Mouse (Mus musculus): ENCODE measurements around the gene Lhpp. TPM values are rescaled to one million over a fixed set of nuclear protein-coding genes. Genes with fewer than 3 reads are reported as not detected.

Gene Lhpp
- polyA plus RNA-seq, 1 experiment = 2.4 TPM

DNA sequence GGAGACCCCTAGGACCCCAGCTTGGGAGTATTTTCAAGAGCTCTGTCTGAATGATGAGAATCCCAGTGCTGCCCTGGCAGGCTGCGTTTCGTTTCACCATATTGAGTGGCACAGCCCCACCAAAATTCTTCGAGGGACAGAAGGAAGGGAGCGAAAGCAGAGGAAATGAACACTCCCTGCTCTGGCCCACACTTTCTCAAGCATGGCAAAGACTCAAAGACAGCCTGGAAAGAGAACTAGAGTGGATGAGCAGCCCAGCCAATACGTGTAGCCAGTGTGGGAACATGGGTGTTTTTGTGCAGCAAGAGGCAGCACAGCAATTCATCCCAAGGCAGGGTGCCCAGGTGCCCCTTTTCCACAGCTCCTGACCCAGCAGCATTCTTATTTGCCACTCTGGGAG, 132.5 kb downstream of the Lhpp start:
- TF ChIP-seq GATA1 (IDR thresholded peaks at IDR 0.05; ENCODE audit: low read length) = no peak

DNA sequence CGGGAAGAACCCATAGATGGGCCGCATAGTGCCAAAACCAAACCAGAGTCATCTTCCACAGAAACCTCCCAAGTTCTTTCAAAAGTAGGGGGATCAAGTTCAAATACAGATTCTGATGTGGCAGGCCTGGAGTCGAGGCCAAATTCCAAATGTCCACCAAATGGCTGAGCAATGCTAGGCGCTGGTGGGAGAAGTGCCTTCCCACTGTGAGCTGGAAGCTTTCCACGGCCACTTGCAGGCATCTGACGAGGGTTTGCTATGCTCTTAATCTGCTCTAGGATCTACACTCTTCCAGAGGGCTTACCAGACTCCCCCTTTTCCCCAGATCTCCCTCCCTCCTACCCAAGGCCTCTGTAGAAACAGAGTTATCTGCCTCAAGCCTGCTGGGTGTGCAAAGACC, 136.7 kb downstream of the Lhpp start:
- no peak for TF ChIP-seq GATA1 (IDR thresholded peaks at IDR 0.05; ENCODE audit: low read length)

DNA sequence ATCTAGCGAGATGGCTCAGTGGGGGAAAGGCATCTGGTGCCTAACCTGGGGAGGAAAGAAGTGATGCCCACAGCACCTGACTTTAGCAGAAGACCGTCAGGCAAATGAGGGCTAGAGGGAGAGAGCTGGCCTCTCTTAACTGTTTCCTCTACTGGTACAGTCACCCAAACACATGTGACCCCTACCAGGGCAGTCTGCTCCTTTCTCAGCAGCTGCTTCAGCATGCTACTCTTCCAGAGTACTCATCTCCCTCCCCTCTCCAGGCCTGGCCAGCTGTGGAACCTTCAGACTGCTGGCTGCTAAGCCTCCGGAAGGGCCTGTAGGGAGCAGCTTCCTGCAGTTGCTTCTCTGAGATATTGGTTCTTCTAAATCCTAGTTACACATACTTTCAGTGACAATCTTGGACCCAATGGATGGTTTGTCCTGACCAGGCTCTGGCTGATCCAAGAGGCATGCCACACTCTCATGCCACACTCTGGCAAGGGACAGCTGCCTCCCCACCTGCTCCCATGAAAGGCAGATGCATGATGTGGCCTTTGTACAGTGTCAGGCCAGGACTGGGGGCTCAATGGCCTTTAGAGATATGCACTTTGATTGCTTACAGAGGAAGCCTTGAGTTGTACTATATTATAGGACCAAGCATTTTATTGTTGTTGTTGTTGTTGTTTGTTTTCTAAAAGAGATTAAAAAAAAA, 137.8 kb downstream of the Lhpp start:
- no peak for TF ChIP-seq GATA1 (IDR thresholded peaks at IDR 0.05; ENCODE audit: low read length)

DNA sequence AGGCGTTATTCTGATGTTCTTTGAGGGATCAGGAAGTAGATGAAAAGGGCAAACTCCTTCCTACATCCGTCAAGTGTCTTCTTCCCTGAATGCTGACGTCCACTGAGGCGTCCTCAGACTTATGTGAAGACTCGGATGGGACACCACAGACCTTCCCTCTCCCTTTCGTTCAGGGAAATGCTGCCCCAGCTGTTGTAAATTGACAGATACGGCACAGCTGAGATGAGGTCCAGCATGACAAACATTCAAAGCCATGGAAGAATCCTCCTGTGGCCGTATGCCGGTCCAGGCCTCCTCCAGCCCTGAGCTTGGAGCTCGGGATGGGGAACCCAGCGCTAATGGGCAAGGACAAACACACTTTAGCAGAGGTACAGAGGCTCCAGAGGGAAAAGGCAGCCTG, 139.1 kb downstream of the Lhpp start:
- TF ChIP-seq GATA1 (IDR thresholded peaks at IDR 0.05; ENCODE audit: low read length) = no peak

DNA sequence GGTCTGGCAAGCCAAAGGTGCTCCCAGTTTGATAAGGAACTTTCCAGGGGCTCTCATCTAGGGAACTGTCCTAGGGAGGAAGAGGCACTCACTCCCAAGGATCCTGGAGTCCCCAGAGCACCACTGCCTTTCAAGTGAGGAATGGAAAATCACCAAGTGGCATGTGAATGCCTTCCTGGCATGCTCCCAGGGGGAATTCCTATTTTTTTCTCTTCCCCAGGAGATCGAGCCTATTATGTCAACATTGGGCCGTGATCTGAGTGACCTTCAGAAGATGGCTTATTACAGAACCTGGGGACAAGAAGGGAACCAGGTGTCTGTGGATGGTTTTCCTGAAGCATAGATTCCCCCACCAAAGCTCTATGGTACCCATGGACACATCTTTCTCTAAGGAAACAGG, 141.3 kb downstream of the Lhpp start:
- no peak for TF ChIP-seq GATA1 (IDR thresholded peaks at IDR 0.05; ENCODE audit: low read length)

DNA sequence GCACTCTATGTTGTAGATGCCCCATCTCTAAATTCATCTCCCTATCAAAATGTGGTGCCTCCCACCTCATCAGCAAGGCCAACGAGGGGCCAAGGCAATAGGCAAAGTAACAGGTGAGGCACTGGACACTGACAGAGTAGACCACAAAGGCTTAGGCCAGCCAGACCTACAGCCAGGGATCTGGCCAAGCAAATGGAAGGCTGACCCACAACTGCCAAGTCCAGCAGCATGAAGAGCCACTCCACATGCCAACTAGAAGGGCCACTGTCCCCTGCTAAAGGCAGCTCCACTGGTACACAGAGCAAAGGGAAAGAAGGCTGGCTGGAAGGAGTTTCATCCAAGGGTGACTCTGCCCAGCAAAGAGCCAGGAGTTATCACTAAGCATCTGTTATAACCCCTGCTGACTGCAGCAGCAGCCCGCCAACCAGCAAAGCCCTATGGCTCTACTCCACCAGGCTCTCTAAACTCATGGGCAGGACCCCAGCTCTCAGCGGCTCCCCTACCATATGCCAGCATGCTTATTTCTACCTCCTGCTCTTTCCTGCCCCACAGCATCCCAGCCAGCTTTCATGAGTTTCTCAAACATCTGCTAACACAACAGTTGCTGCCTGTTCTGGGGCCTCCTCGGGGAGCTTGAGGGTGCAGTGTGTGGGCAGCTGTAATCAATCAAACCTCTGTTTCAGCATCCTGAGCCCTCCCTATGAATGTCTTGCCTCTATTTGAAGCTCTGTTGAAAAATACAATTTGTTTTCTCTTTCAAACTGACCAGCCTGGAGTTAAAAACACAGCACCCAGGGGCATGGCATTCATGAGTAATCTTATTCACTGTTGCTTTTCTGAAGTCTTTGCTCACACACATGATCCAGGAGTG, 143.3 kb downstream of the Lhpp start:
- no peak for TF ChIP-seq GATA1 (IDR thresholded peaks at IDR 0.05; ENCODE audit: low read length)

DNA sequence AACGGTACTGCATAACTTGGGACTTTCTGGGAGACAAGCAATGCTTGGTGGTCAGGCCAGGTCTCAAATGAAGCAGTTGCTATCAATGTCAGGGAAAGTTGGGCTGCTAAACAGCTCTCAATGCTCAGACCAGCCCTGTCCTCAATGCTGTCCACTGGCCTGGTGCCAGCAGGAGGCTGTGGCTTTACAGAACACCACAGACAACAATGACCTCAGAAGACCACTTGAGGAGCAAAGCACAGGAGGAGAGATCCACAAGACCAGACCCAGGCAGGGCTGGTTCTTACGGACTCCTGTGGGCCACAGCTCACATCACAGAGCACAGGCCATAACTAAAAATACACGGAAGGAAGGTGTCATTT, 143.9 kb downstream of the Lhpp start:
- TF ChIP-seq GATA1 (IDR thresholded peaks at IDR 0.05; ENCODE audit: low read length) = no peak

Other genes with a start within 250 kb of the Lhpp start
- gene Oat, start 34.2 kb upstream of the Lhpp start, polyA plus RNA-seq (2012) = 1.9 and 3.0 TPM in 2 replicates
- not detected in 2 replicates for gene Nkx1-2, start 11.0 kb upstream of the Lhpp start, polyA plus RNA-seq (2012)
- gene Fam53b, start 203.2 kb downstream of the Lhpp start, polyA plus RNA-seq (2012) = 52.0 and 66.9 TPM in 2 replicates
- 9.7 and 15.9 TPM in 2 replicates for gene Eef1akmt2, start 242.0 kb downstream of the Lhpp start, polyA plus RNA-seq (2012)
- 3.6 and 4.2 TPM in 2 replicates for gene Abraxas2, start 248.6 kb downstream of the Lhpp start, polyA plus RNA-seq (2012)

Measured in G1E-ER4 (cell line).